Mouse (Mus musculus): ENCODE results near the gene Bcar1.

Bcar1 gene

GRCm38 (mm10) chr8:111739604-111740003 is 4.0 kb downstream of the Bcar1 start:
- DNase-seq (ENCODE audit: low spot score in 2 of 2) = no peak

GRCm38 (mm10) chr8:111738867-111739266 is 4.7 kb downstream of the Bcar1 start:
- no peak for DNase-seq (ENCODE audit: low spot score in 2 of 2)

- DNase-seq (ENCODE audit: low spot score in 2 of 2) = peak in 1 of 2 experiments; percentile 54
Observed at GRCm38 (mm10) chr8:111736321-111736720, 7.3 kb downstream of the Bcar1 start.

GRCm38 (mm10) chr8:111735791-111736190 is 7.8 kb downstream of the Bcar1 start:
- no peak for DNase-seq (ENCODE audit: low spot score in 2 of 2)

GRCm38 (mm10) chr8:111735335-111735761 is 8.3 kb downstream of the Bcar1 start:
- DNase-seq (ENCODE audit: low spot score in 2 of 2) = peak in 1 of 2 experiments; percentile 54

- DNase-seq (ENCODE audit: low spot score in 2 of 2) = no peak
Observed at GRCm38 (mm10) chr8:111734244-111734960, 9.2 kb downstream of the Bcar1 start.

GRCm38 (mm10) chr8:111733581-111734243 is 9.9 kb downstream of the Bcar1 start:
- DNase-seq (ENCODE audit: low spot score in 2 of 2) = no peak

GRCm38 (mm10) chr8:111732406-111733085 is 11.1 kb downstream of the Bcar1 start:
- DNase-seq (ENCODE audit: low spot score in 2 of 2) = no peak

- DNase-seq (ENCODE audit: low spot score in 2 of 2) = peak; percentile 89 to 94
Observed at GRCm38 (mm10) chr8:111732004-111732403, 11.6 kb downstream of the Bcar1 start.

- no peak for DNase-seq (ENCODE audit: low spot score in 2 of 2)
Observed at GRCm38 (mm10) chr8:111731231-111731977, 12.2 kb downstream of the Bcar1 start.

- DNase-seq (ENCODE audit: low spot score in 2 of 2) = no peak
Observed at GRCm38 (mm10) chr8:111729233-111730170, 14.1 kb downstream of the Bcar1 start.

- no peak for DNase-seq (ENCODE audit: low spot score in 2 of 2)
Observed at GRCm38 (mm10) chr8:111728481-111728880, 15.1 kb downstream of the Bcar1 start.

- DNase-seq (ENCODE audit: low spot score in 2 of 2) = no peak
Observed at GRCm38 (mm10) chr8:111727553-111727952, 16.1 kb downstream of the Bcar1 start.

GRCm38 (mm10) chr8:111726102-111726900 is 17.3 kb downstream of the Bcar1 start:
- no peak for DNase-seq (ENCODE audit: low spot score in 2 of 2)

GRCm38 (mm10) chr8:111725341-111725740 is 18.3 kb downstream of the Bcar1 start:
- DNase-seq (ENCODE audit: low spot score in 2 of 2) = no peak

GRCm38 (mm10) chr8:111720115-111720544 is 23.5 kb downstream of the Bcar1 start:
- DNase-seq (ENCODE audit: low spot score in 2 of 2) = no peak

- peak in 1 of 2 experiments; percentile 59 for DNase-seq (ENCODE audit: low spot score in 2 of 2)
Observed at GRCm38 (mm10) chr8:111718937-111719336, 24.7 kb downstream of the Bcar1 start.

- DNase-seq (ENCODE audit: low spot score in 2 of 2) = peak in 1 of 2 experiments; percentile 59
Observed at GRCm38 (mm10) chr8:111717866-111718265, 25.7 kb downstream of the Bcar1 start.

GRCm38 (mm10) chr8:111717488-111717792 is 26.2 kb downstream of the Bcar1 start:
- DNase-seq (ENCODE audit: low spot score in 2 of 2) = no peak
